Mouse (Mus musculus) ovary, adult 18-20 months (tissue): Measurements from ENCODE around the gene Rfk.

ENCODE experiments used
- DNase-seq: peaks from one replicate; pipeline ENCODE4 v3.0.0; 2022; ENCODE audit warnings: low spot score, mixed read lengths

Gene Rfk

GRCm38 (mm10) chr19:17393841-17394591 lies at the start of gene Rfk:
Gene Rfk, plus strand, starts transcription at chr19:17394043.
- peak; percentile 88 for DNase-seq

- no peak for DNase-seq
Measured at GRCm38 (mm10) chr19:17344881-17345280, 49.0 kb upstream of the Rfk start.

GRCm38 (mm10) chr19:17346716-17347474 lies 46.9 kb upstream of the Rfk start:
- no peak for DNase-seq

- DNase-seq, result no peak
Measured at GRCm38 (mm10) chr19:17347852-17348251, 46.0 kb upstream of the Rfk start.

- DNase-seq, result no peak
Measured at GRCm38 (mm10) chr19:17353727-17354126, 40.1 kb upstream of the Rfk start.

GRCm38 (mm10) chr19:17354362-17354761 lies 39.5 kb upstream of the Rfk start:
- no peak for DNase-seq

GRCm38 (mm10) chr19:17354797-17355196 lies 39.0 kb upstream of the Rfk start:
- no peak for DNase-seq

GRCm38 (mm10) chr19:17355361-17355760 lies 38.5 kb upstream of the Rfk start:
- no peak for DNase-seq

- peak; percentile 63 for DNase-seq
Measured at GRCm38 (mm10) chr19:17355950-17356867, 37.6 kb upstream of the Rfk start.

- no peak for DNase-seq
Measured at GRCm38 (mm10) chr19:17356932-17357331, 36.9 kb upstream of the Rfk start.

GRCm38 (mm10) chr19:17357391-17357790 lies 36.5 kb upstream of the Rfk start:
- no peak for DNase-seq

- DNase-seq, result no peak
Measured at GRCm38 (mm10) chr19:17359315-17359890, 34.4 kb upstream of the Rfk start.

GRCm38 (mm10) chr19:17361181-17361580 lies 32.7 kb upstream of the Rfk start:
- no peak for DNase-seq

GRCm38 (mm10) chr19:17364741-17365140 lies 29.1 kb upstream of the Rfk start:
- no peak for DNase-seq

- DNase-seq, result no peak
Measured at GRCm38 (mm10) chr19:17366364-17367090, 27.3 kb upstream of the Rfk start.

GRCm38 (mm10) chr19:17368557-17368956 lies 25.3 kb upstream of the Rfk start:
- DNase-seq, result no peak

GRCm38 (mm10) chr19:17369581-17369980 lies 24.3 kb upstream of the Rfk start:
- DNase-seq, result no peak

- DNase-seq, result no peak
Measured at GRCm38 (mm10) chr19:17372701-17373100, 21.1 kb upstream of the Rfk start, which contains the start of gene Gcnt1. Gene Gcnt1, minus strand, starts transcription at chr19:17372844.

- DNase-seq, result no peak
Measured at GRCm38 (mm10) chr19:17378845-17379244, 15.0 kb upstream of the Rfk start.

GRCm38 (mm10) chr19:17380549-17380948 lies 13.3 kb upstream of the Rfk start:
- no peak for DNase-seq

- no peak for DNase-seq
Measured at GRCm38 (mm10) chr19:17382807-17383397, 10.9 kb upstream of the Rfk start.
